Mouse (Mus musculus) thymus, adult 2 months (tissue): ENCODE measurements around the gene Selenof.

Experiments
- CTCF ChIP-seq: fragments of 200-500 bp; IDR thresholded peaks from 2 replicates; pipeline ENCODE4 v1.5.1; 2012; ENCODE audit warnings: mild to moderate bottlenecking, control low read depth, low read length, moderate library complexity, borderline replicate concordance; ENCODE audit not compliant: control insufficient read depth, poor library complexity, insufficient read depth; ENCODE audit errors: extremely low read depth
- POLR2A ChIP-seq: fragments of 200-500 bp; IDR thresholded peaks from 2 replicates; pipeline ENCODE4 v1.6.1; 2012; ENCODE audit warnings: mild to moderate bottlenecking, low read length, control low read depth, moderate library complexity; ENCODE audit not compliant: control insufficient read depth, poor library complexity, insufficient read depth; ENCODE audit errors: extremely low read depth

GRCm38 (mm10) chr3:144635236-144635635 lies 65.1 kb downstream of the Selenof start:
- TF ChIP-seq CTCF: no peak
- no peak for TF ChIP-seq POLR2A
